Mouse (Mus musculus): ENCODE measurements around the gene Eps8. TPM values are rescaled to one million over a fixed set of nuclear protein-coding genes. Genes with fewer than 3 reads are reported as not detected.

Eps8 gene
- total and polyA plus RNA-seq, 3 experiments, result 0.08 to 0.15 TPM; not detected in 1

- no peak overlapping the region for H3K27ac ChIP-seq (ENCODE audit: control insufficient read depth, low read depth, low read length)
- H3K36me3 ChIP-seq (ENCODE audit: control insufficient read depth in 1 of 2, insufficient read depth in 2 of 2, low read length in 2 of 2), result no peaks in the 10 kb centered on the region
- H3K27me3 ChIP-seq (ENCODE audit: control insufficient read depth in 1 of 2, insufficient read depth in 2 of 2, low read length in 2 of 2), result no peaks in the 10 kb centered on the region
- DNase-seq (ENCODE audit: low read depth, low spot score), result no peak
- no peaks in the 10 kb centered on the region for H3K9me3 ChIP-seq (replicated peaks; ENCODE audit: insufficient read depth, low read length)
- H3K9ac ChIP-seq (ENCODE audit: control insufficient read depth, low read depth, low read length, poor library complexity, severe bottlenecking), result no peak overlapping the region
- H3K79me2 ChIP-seq (ENCODE audit: control insufficient read depth, insufficient read depth, low read length, poor library complexity), result no peaks in the 10 kb centered on the region
- H3K4me3 ChIP-seq (ENCODE audit: control insufficient read depth in 1 of 2, insufficient read depth in 1 of 2, low read depth in 2 of 2, low read length in 2 of 2), result no peak overlapping the region
- no peak for TF ChIP-seq EP300 (IDR thresholded peaks at IDR 0.05; ENCODE audit: low read depth in 1 of 2, low read length in 2 of 2)
- no peak for TF ChIP-seq SIN3A (IDR thresholded peaks at IDR 0.05; ENCODE audit: low read length)
- TF ChIP-seq MXI1 (IDR thresholded peaks at IDR 0.05; ENCODE audit: low read depth, low read length), result no peak
- no peak for TF ChIP-seq SMC3 (IDR thresholded peaks at IDR 0.05; ENCODE audit: low read depth, low read length)
- no peak for TF ChIP-seq ZKSCAN1 (IDR thresholded peaks at IDR 0.05; ENCODE audit: low read depth, low read length)
- TF ChIP-seq USF1 (IDR thresholded peaks at IDR 0.05; ENCODE audit: low read depth, low read length), result no peak
- no peak for TF ChIP-seq MAFK (IDR thresholded peaks at IDR 0.05; ENCODE audit: borderline replicate concordance, low read depth, low read length)
- no peak for TF ChIP-seq KAT2A (conservative IDR thresholded peaks at IDR 0.05; ENCODE audit: low read depth, low read length)
- TF ChIP-seq ZNF384 (IDR thresholded peaks at IDR 0.05; ENCODE audit: low read depth, low read length), result no peak
- TF ChIP-seq HCFC1 (IDR thresholded peaks at IDR 0.05; ENCODE audit: low read depth, low read length), result no peak
- TF ChIP-seq ELF1 (IDR thresholded peaks at IDR 0.05; ENCODE audit: low read depth, low read length), result no peak
- no peak for TF ChIP-seq USF2 (IDR thresholded peaks at IDR 0.05; ENCODE audit: borderline replicate concordance in 1 of 2, insufficient read depth in 1 of 2, low read depth in 1 of 2, low read length in 2 of 2)
- TF ChIP-seq TAL1 (IDR thresholded peaks at IDR 0.05; ENCODE audit: low read length), result no peak
- no peaks in the 10 kb centered on the region for H3K4me1 ChIP-seq (ENCODE audit: control insufficient read depth in 1 of 2, insufficient read depth in 2 of 2, low read length in 2 of 2)
Measured at GRCm38 (mm10) chr6:137638834-137639567, 15.7 kb downstream of the Eps8 start.

DNA sequence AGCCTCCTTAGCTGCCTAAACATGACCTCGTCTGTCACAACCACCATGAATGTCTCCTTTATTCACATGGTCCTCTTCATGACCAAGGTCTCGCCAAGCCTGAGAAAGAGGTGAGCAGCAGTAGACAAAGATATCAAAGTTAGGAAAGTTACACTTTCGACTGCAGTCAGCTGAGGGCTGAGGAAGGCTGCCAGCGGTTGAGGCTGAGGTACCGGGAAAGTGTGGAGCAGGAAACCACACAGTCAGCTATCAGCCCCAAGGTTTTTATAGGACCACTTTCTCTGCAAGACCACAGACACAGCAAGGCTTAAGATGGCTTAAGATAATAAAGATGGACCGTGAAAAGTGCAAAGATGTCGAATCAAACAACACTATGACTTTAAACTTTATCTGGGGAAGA is 17.2 kb downstream of the Eps8 start:
- TF ChIP-seq RAD21 (IDR thresholded peaks at IDR 0.05; ENCODE audit: low read depth, low read length) (no peak), TBP (IDR thresholded peaks at IDR 0.05; ENCODE audit: low read depth, low read length) (no peak), ETS1 (IDR thresholded peaks at IDR 0.05; ENCODE audit: low read depth, low read length) (no peak), BHLHE40 (IDR thresholded peaks at IDR 0.05; ENCODE audit: borderline replicate concordance, low read depth, low read length) (no peak), MYB (IDR thresholded peaks at IDR 0.05; ENCODE audit: low read depth, low read length) (no peak)
- H3K27me3 ChIP-seq (ENCODE audit: control insufficient read depth in 1 of 2, insufficient read depth in 2 of 2, low read length in 2 of 2), result no peaks in the 10 kb centered on the region
- no peak overlapping the region for H3K9ac ChIP-seq (ENCODE audit: control insufficient read depth, low read depth, low read length, poor library complexity, severe bottlenecking)
- H3K27ac ChIP-seq (ENCODE audit: control insufficient read depth, low read depth, low read length), result no peak overlapping the region
- H3K4me1 ChIP-seq (ENCODE audit: control insufficient read depth in 1 of 2, insufficient read depth in 2 of 2, low read length in 2 of 2), result no peaks in the 10 kb centered on the region
- no peaks in the 10 kb centered on the region for H3K79me2 ChIP-seq (ENCODE audit: control insufficient read depth, insufficient read depth, low read length, poor library complexity)
- DNase-seq (ENCODE audit: low read depth, low spot score), result no peak
- H3K4me3 ChIP-seq (ENCODE audit: control insufficient read depth in 1 of 2, insufficient read depth in 1 of 2, low read depth in 2 of 2, low read length in 2 of 2), result no peak overlapping the region
- H3K9me3 ChIP-seq (replicated peaks; ENCODE audit: insufficient read depth, low read length), result no peaks in the 10 kb centered on the region
- no peaks in the 10 kb centered on the region for H3K36me3 ChIP-seq (ENCODE audit: control insufficient read depth in 1 of 2, insufficient read depth in 2 of 2, low read length in 2 of 2)
